Mouse (Mus musculus) hindbrain, embryonic 14.5 days (tissue): ENCODE data around the gene Slitrk1. TPM values are rescaled to one million over a fixed set of nuclear protein-coding genes. Genes with fewer than 3 reads are reported as not detected.
A peak's percentile ranks its signal among the peaks of the same experiment; 100 is the strongest.

Experiments used
- ATAC-seq: fragments of 200-750 bp; cut with Nextera tagmentation; 2 replicates; pipeline ENCODE4 v1.8.0; 2017; ENCODE audit warnings: moderate number of reproducible peaks, mild to moderate bottlenecking, moderate TSS enrichment, moderate library complexity; ENCODE audit not compliant: low FRiP score
- DNase-seq: peaks from one replicate; pipeline ENCODE4 v3.0.0-alpha.2; 2015; ENCODE audit warnings: low spot score
- H3K27ac ChIP-seq: fragments of 300-500 bp; sonication (generic); 2 replicates; pipeline ENCODE4 v1.5.1; 2014; ENCODE audit warnings: mild to moderate bottlenecking, moderate library complexity
- H3K27me3 ChIP-seq: fragments of 300-500 bp; sonication (generic); 2 replicates; pipeline ENCODE4 v1.6.1; 2014; ENCODE audit warnings: mild to moderate bottlenecking, low read length, mixed read lengths; ENCODE audit not compliant: control insufficient read depth, insufficient read depth
- H3K36me3 ChIP-seq: fragments of 300-500 bp; sonication (generic); replicated peaks from 2 replicates; pipeline ENCODE4 v1.6.1; 2014; ENCODE audit not compliant: control insufficient read depth, insufficient read depth
- H3K4me1 ChIP-seq: fragments of 300-500 bp; sonication (generic); replicated peaks from 2 replicates; pipeline ENCODE4 v1.6.1; 2014; ENCODE audit warnings: antibody characterized with exemption, low read length, mixed read lengths; ENCODE audit not compliant: control insufficient read depth, insufficient read depth
- H3K4me2 ChIP-seq: fragments of 300-500 bp; sonication (generic); replicated peaks from 2 replicates; pipeline ENCODE4 v1.6.1; 2014; ENCODE audit warnings: mild to moderate bottlenecking, moderate library complexity
- H3K4me3 ChIP-seq: fragments of 300-500 bp; sonication (generic); replicated peaks from 2 replicates; pipeline ENCODE4 v1.5.1; 2014; ENCODE audit warnings: mild to moderate bottlenecking, low read length
- H3K9ac ChIP-seq: fragments of 300-500 bp; sonication (generic); 2 replicates; pipeline ENCODE4 v1.6.1; 2014
- H3K9me3 ChIP-seq: fragments of 300-500 bp; sonication (generic); 2 replicates; pipeline ENCODE4 v1.6.1; 2016; ENCODE audit warnings: low read length; ENCODE audit not compliant: control insufficient read depth
- WGBS: fragments of 180-500 bp; shearing (Covaris S2); extraction: QIAGEN DNeasy Blood & Tissue Kit; methylation state at CpG from one replicate; pipeline ENCODE4 v1.1.7; 2014; 5-methylcytosine and 5-hydroxymethylcytosine counted together
- polyA plus RNA-seq: library from polyadenylated mRNA; unstranded; fragments of >200 nt; fragmentation: Nextera tagmentation; extraction: Ambion mirVana; gene quantifications from 2 replicates; pipeline ENCODE4 v1.2.1, GENCODE M21; 2014

Slitrk1 gene
- 37.9 and 38.5 TPM in 2 replicates for polyA plus RNA-seq

DNA sequence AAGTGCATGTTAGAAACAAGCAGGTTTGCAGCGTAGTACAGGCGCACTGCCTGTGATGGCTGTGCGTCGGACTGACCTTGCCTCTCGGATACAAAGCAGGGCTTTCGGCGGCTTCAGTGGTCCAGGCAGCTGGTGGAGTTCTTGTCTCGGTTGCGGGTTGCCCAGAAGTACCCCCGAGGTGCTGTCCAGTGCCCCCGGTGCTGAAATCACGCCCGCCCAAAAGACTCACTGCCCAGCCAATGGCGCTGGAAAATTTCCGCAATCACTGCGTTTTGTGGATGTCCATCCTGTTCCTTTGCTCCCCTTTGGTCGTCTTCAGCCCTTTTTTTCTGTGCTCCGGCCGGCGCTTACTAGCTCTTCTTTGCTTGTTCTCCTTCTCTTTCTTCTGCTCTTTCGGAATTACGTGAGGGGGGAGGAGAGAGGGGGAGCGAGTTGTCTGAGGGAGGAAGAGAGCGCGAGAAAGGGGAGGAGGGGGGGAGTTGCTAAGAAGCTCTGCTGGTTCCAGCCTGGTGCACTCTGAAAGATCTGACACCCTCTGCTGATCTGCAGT is at the start of gene Slitrk1:
Slitrk1 (minus strand) TSS at position 445 of the 550 bp plus-strand sequence.
- Histone ChIP-seq H3K4me1 (peaks cover 14% of the 10 kb centered on the region), H3K9ac (peak within 1 kb of the TSS; percentile 85), H3K9me3 (no peaks in the 10 kb centered on the region), H3K36me3 (no peaks in the 10 kb centered on the region), H3K27ac (peak within 1 kb of the TSS; percentile 97), H3K4me2 (peak within 1 kb of the TSS; percentile 74), H3K27me3 (no peaks in the 10 kb centered on the region), H3K4me3 (peak within 1 kb of the TSS; percentile 72)
- peak; percentile 80 for DNase-seq
- peak; percentile 76 for ATAC-seq
- 1% methylated on average over 25 of the region's 25 CpGs for WGBS

DNA sequence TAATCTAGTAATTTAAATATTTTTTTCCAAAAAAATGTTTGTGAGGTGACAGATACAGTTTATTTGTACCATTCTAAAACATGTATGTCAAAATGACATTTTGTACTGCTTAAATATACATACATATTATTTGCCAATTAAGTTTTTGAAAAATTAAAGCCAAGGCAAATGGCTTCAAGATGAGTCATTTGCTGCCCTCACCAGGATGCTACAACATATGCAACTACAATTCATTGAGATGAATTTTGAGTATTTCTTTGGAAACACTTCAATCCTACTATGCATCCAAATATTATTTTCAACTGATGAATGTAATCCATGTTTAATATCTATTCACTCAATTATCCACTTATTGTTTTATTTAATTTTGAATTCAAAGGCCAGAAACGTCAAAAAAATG is 21.8 kb upstream of the Slitrk1 start:
- Histone ChIP-seq H3K36me3 (no peaks in the 10 kb centered on the region), H3K4me3 (no peak overlapping the region), H3K9ac (no peak overlapping the region), H3K27me3 (no peaks in the 10 kb centered on the region), H3K9me3 (no peaks in the 10 kb centered on the region), H3K4me1 (no peaks in the 10 kb centered on the region), H3K27ac (no peak overlapping the region), H3K4me2 (no peak overlapping the region)
- ATAC-seq (no peak), DNase-seq (no peak)
- WGBS: 72% methylated on average over 1 of the region's 1 CpGs

DNA sequence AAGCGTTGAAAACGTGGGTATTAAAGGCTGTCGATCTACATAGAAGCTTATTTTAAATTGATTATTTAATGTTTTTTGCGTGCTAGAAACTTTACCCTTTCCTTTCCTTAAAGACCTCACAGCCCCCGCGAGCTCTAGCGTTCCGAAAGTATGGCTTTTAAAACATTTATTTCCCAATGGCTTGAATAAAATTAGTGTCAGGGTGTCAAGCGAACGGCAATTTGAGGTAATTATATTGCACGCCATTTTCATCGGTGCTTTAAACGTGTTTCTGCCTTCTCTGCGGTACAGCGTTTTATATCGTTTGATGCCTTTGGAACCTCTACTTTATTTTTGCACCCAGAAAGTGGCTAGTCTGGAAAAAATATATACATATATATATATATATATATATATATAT is 378 bp upstream of the Slitrk1 start:
- 7% methylated on average over 16 of the region's 16 CpGs for WGBS
- DNase-seq: peak; percentile 53
- peak overlapping the region; percentile 74 for H3K4me2 ChIP-seq

DNA sequence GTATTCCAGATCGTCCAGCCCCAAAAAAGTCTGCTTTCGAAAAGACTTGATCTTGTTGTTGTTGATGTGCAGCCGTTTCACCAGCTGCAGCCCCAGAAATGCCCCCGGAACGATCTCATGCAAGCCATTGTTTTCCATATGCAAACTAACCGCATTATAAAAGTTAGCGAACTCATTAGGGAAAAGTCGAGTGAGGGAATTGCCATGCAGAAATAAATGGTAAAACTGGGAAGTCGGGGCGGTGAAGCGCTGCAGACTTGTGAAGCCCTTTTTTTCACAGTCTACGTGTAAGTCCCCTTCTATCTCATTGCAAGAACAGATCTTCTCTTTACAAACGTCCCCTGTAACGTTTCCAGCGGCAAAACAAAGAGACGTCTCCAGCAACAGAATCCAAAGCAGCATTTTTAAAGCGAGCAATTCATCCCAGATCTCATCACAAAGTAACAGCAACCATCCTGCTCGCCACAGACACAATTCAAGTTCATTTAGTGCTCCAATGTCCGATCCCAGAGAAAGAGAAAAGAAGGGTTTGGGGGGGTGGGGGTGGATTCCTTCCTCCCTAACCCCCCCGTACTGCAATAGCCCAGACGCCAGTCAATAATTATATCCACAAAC is 975 bp downstream of the Slitrk1 start:
- 1% methylated on average over 21 of the region's 21 CpGs for WGBS
- DNase-seq (peak; percentile 53), ATAC-seq (no peak)
- H3K9ac ChIP-seq: peak overlapping the region; percentile 85
- no peaks in the 10 kb centered on the region for H3K36me3 ChIP-seq
- H3K4me2 ChIP-seq: peak overlapping the region; percentile 74
- H3K27me3 ChIP-seq: no peaks in the 10 kb centered on the region
- peak overlapping the region; percentile 97 for H3K27ac ChIP-seq
- H3K4me1 ChIP-seq: peaks cover 14% of the 10 kb centered on the region
- H3K9me3 ChIP-seq: no peaks in the 10 kb centered on the region
- H3K4me3 ChIP-seq: peak overlapping the region; percentile 72

More for the DNA sequence above, 378 bp upstream of the Slitrk1 start:
- Histone ChIP-seq H3K27me3 (no peaks in the 10 kb centered on the region), H3K9me3 (no peaks in the 10 kb centered on the region), H3K4me1 (peaks cover 9% of the 10 kb centered on the region; the same call in 1 of the 2 replicates), H3K27ac (peak overlapping the region; percentile 97), H3K4me3 (peak overlapping the region; percentile 72), H3K36me3 (no peaks in the 10 kb centered on the region), H3K9ac (peak overlapping the region; percentile 85)
- ATAC-seq: no peak

DNA sequence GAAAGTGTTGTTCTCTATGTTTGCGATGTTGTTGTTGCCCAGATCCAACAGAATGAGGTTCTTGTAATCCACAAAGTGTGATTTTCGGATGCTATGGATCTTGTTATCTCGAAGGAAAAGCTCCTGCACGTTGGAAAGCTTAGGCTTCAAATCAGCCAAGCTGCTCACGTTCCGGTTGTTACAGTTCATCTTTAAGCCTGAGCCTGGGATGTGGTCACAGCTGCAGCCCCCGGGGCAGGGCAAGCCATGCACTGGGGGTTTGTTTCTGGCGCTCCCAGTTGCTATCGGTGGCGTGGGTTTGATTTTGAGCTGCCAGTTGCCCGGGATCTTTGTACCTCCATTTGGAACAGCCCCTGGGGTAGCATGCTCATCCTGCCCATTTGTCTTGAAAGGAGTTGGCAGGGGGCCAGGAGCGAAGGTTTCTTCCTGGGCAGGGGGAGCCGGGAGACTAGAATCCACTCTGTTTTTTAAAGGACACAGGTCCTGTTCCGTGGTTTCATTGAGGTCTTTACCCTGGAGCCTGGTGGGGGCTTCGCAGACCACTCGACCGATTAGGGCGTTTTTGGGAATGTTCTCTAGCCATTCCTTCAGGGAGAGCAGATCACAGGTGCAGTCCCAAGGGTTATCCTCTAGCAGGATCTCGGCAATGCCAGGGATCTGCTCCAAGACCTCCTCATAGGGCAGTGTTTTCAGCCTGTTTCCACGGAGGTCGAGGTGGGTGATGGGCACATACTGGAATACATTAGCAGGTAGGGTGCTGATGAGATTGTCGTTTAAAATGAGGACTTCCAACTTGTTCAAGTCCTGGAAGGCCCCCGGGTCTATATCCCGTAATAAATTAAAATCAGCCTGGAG is 1.7 kb downstream of the Slitrk1 start:
- peak; percentile 41 for ATAC-seq

DNA sequence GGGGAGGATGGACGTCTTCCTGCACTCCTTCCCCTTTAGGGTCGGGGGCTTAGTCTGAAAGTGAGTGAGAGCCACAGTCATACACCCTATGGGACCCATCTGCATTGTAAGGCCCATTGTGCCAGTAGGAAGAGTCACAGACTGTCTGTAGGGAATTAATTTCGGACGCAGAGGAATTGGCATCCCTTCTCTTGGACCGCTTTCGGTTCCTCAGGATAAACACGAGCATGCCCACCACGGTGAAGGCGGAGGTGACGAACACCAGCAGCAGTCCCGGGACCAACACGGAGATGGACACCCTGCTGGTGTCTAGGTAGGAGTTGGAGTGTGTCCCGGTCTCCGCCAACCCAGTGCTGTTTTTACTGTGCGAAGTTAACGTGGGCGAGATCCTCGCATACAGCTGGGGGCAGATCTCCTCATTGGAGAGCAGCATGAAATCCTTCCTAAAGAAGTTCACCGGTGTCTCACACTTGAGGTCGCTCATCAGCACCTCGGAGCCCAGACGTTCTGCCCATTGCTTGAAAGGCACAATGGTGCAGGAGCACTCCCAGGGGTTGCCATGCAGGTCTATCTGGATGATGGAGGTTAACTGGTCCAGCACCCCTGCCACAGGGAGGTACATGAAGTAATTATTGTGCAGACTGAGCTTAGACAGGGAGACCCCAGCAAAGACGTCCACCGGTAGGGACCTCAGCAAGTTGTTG is 2.7 kb downstream of the Slitrk1 start:
- Histone ChIP-seq H3K4me2 (peak overlapping the region; percentile 74), H3K36me3 (no peaks in the 10 kb centered on the region), H3K27ac (peak overlapping the region; percentile 97), H3K4me3 (peak overlapping the region; percentile 72), H3K4me1 (peaks cover 14% of the 10 kb centered on the region), H3K9ac (peak overlapping the region; percentile 85), H3K27me3 (no peaks in the 10 kb centered on the region), H3K9me3 (no peaks in the 10 kb centered on the region)
- no peak for DNase-seq
- ATAC-seq: peak; percentile 15; the same call in 1 of the 2 replicates
- under 1% methylated on average over 24 of the region's 24 CpGs for WGBS

More for the DNA sequence above, 1.7 kb downstream of the Slitrk1 start:
- under 1% methylated on average over 24 of the region's 24 CpGs for WGBS
- peak; percentile 68 for DNase-seq
- H3K27ac ChIP-seq: peak overlapping the region; percentile 97
- H3K9ac ChIP-seq: peak overlapping the region; percentile 85
- peaks cover 14% of the 10 kb centered on the region for H3K4me1 ChIP-seq
- peak overlapping the region; percentile 72 for H3K4me3 ChIP-seq
- no peaks in the 10 kb centered on the region for H3K9me3 ChIP-seq
- H3K27me3 ChIP-seq: no peaks in the 10 kb centered on the region
- H3K36me3 ChIP-seq: no peaks in the 10 kb centered on the region
- peak overlapping the region; percentile 74 for H3K4me2 ChIP-seq

DNA sequence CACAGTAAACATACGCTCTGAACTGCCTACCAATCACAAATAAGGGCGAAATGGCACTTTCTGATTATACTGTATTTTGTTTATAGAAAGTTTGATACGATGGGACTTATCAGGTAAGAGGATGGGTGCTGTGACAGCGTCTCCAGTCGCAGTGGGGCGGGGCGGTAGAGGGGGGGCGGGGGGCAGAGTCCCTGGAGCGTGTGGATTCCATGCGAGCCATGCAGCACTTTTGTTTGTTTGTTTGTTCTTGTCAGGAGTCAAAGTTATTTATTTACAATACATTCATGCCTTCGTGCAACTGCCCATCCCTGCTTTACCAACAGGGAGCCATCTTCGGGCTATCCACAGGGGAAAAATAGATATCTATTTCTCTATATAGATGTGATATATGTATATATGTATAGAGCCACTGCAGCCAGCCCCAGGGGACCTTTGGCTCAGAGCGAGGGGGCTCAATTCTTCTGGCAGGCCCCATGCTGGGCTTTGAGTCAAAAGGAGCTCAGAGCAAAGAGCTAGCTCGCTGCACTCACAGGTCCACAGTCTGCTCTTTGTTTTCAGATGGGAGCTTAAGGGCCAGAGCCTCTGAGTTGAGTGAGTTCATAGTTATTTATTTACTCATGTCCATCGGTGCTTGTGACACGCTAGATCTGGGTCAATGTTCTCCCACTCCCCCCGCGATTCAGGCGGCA is 3.4 kb downstream of the Slitrk1 start:
- H3K27me3 ChIP-seq: no peaks in the 10 kb centered on the region
- WGBS: 3% methylated on average over 19 of the region's 19 CpGs
- peaks cover 14% of the 10 kb centered on the region for H3K4me1 ChIP-seq
- H3K27ac ChIP-seq: peak overlapping the region; percentile 97
- H3K36me3 ChIP-seq: no peaks in the 10 kb centered on the region
- peak overlapping the region; percentile 72 for H3K4me3 ChIP-seq
- ATAC-seq (no peak), DNase-seq (peak; percentile 36)
- H3K9me3 ChIP-seq: no peaks in the 10 kb centered on the region
- peak overlapping the region; percentile 74 for H3K4me2 ChIP-seq
- peak overlapping the region; percentile 85 for H3K9ac ChIP-seq

DNA sequence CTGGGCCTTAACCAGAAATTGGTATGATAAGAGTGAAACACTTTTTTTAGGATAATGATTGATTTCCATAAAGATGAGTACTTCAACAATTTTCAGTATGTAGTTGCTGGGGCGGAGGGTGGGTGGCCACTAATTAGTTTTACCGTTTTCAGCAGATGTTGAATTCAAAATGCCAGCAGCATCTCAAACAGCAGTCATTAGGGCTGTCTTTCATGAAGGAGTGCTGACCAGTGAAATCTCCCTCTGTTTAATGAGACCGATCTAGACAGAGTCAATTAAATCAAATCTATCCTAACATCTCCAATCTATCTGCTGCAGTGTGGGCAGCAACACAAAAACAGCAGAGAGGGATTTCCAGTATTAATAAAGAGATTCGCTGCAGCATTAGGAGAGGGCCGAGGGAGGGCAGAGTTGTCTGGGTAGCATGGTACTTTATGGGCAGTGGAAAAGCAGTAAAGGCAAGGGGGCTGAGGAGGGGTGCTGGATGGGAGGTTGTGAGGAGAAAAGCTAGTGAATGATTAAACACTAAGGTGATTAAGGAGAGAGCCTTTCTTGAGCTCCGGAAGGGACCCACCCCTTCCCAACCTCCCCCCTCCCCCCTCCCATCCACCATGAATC is 4.5 kb downstream of the Slitrk1 start:
- Histone ChIP-seq H3K27me3 (no peaks in the 10 kb centered on the region), H3K27ac (peak overlapping the region; percentile 70), H3K4me3 (peak overlapping the region; percentile 72), H3K9ac (peak overlapping the region; percentile 85), H3K9me3 (no peaks in the 10 kb centered on the region), H3K4me2 (peak overlapping the region; percentile 74), H3K36me3 (no peaks in the 10 kb centered on the region), H3K4me1 (peaks cover 14% of the 10 kb centered on the region)
- 10% methylated on average over 6 of the region's 6 CpGs for WGBS
- DNase-seq (no peak), ATAC-seq (peak; percentile 12; the same call in 1 of the 2 replicates)
